Mouse (Mus musculus) kidney, postnatal 36 days (tissue): ENCODE results near the gene Inafm1.
"Not testable (repeated sequence)": the region's sequence is repeated elsewhere in the genome, so short reads cannot be mapped to it uniquely, and the experiment has no call there.

Source experiments
- DNase-seq, 2 experiments: peaks; one replicate each; pipeline ENCODE4 v3.0.0; 2021 to 2022; ENCODE audit warnings: mixed read lengths in 2 of 2

Inafm1 gene

DNA sequence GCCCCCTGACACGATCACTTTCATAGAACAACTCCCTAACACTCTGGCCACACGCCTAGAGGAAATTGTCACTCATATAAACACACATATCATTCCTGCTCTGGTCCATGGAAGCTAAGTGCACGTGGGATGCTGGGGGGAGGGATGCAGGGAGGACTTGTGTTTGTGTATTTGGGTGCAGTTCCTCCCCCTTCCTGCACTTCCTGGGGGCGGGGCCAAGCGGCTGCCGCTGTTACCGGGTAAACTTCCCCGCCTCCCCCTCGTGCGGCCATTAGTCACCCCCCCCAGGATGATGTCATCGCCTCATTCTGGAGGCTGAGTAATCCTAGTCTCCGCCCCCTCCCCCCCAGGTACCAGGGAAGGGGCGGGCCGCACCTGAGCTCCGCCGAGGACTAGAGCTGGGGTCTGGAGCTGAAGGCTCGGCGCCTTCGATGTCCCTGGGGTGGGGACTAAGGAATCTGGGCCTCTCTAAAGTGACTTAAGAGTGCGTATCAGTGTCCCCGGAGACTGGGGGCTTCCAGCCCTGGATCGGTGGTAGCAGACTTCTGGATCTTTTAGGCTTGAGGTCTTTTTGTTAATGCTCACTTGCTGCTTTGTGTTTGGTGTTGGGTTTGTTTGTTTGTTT is 23.5 kb upstream of the Inafm1 start:
- peak; percentile 92 to 94 for DNase-seq

DNA sequence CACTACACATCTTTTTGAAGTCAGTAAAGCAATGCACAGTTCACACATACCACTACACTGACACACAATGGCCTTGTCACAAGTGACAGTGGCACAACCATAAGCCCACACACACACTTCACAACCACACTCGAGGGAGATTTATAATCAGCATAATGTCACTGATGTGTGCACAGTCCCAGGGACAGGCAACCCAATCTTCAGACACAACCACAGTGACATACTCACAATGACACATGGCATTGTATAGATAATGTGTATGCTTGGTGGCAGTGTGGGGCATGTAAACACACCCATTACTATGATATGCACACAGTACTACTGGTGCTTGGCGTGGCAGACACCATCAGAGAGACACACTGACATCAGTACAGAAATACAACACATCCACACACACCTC is 22.7 kb upstream of the Inafm1 start:
- no peak for DNase-seq

GRCm38 (mm10) chr7:16295321-16295900 is 22.0 kb upstream of the Inafm1 start:
- DNase-seq, result peak; percentile 84

- peak; percentile 94 to 96 for DNase-seq
Observed at GRCm38 (mm10) chr7:16294837-16295236, 21.4 kb upstream of the Inafm1 start.

DNA sequence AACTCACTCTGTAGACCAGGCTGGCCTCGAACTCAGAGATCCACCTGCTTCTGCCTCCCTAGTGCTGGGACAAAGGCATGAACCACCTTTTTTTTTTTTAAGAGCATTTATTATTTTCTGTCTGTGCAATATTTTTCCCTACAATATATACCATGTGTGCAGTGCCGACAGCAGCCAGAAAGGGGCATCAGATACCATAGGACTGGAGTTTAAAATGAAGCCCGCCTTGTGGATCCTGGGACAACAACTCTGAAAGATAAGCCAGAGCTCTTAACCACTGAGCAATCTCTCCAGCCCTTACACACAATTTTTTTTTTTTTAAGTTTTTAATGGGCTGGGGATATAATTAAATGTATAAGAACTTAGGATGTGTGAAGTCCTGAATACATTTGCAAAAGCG is 20.9 kb upstream of the Inafm1 start:
- DNase-seq, result peak; percentile 36 to 65

- no peak for DNase-seq
Observed at GRCm38 (mm10) chr7:16287791-16288190, 14.4 kb upstream of the Inafm1 start.

GRCm38 (mm10) chr7:16287016-16287415 is 13.6 kb upstream of the Inafm1 start:
- DNase-seq, result no peak

GRCm38 (mm10) chr7:16286026-16286961 is 12.9 kb upstream of the Inafm1 start, which contains the start of gene Ccdc9:
Gene Ccdc9, minus strand, starts transcription at chr7:16286795.
- DNase-seq, result peak; percentile 100

DNA sequence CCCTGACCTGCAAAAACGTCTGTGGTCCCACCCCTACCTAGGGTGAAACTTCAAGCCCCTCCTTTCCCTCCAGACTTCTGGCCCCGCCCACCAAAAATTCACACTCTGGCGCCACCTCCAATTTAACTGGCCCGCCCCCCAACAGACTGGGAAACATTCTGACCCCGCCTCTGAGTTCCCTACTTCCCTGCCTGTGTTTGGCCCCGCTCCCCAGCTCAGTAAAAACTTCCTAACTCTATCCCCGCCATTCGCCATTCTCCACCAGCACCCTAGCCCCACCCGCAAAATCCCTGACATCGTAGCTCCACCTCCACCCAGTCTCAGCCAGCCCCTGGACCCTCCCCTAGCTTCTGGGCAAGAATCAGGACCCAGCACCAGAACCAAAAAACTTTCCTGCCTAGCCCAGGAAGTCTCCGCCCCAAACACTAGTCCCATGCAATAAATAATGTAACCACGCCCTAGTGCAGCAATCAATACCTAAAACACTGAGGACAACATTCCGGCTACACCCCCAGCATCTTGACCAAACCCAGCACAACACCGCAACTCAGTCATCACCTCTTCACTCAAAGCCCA is 12.1 kb upstream of the Inafm1 start:
- peak; percentile 86 to 87 for DNase-seq

DNA sequence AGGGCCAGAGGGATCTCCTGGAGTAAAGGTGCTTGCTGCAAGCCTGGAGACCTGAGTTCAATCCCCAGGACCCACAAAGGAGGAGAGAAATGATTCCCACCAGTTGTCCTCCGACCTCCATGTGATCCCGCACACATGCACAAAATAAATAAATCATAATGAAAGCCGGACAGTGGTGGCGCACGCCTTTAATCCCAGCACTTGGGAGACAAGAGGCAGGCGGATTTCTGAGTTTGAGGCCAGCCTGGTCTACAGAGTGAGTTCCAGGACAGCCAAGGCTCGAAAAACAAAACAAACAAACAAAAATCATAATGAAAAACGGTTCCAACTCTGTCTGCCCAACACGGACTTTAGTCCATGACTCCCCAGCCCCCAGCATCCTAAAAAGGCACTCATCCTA is 11.5 kb upstream of the Inafm1 start:
- no peak for DNase-seq

DNA sequence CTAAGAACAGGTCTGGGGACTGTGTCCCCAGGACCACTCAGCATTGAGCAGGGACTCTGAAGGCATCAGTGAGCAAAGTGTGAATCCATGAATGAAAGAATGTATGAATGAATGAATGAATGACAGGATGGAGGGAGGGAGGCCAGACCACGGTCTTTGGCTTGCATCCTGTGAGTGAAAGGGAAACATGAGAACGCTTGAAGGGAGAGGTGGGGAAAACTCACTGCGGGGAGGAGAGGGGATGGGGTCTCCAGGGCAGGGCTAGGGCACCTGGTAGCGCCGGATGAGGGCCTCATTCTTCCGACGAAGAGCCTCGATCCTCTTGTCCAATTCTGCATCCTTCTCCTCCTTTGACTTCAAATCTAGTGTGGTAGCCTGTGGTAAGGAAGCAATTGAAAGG is 10.6 kb upstream of the Inafm1 start:
- no peak for DNase-seq

- DNase-seq, result no peak
Observed at GRCm38 (mm10) chr7:16282334-16282733, 8.9 kb upstream of the Inafm1 start.

DNA sequence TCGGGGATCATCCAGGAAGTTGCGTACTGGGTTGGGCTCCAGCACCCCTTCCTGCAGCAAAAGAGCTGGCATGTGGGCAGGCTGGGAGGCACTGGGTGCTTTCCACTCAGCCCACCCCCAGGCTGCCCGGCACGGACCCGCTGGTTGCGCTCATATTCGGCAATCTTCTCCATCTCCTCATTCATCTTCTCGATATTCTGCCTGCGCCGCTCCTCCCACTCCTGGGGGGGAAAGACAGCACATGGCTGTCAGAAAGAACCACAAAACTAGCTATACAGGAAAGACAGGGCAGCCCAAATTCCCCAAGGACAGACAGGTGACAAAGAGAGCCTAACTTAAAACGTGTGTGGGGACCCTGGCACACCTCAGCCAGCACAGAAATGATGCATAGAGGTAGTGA is 7.3 kb upstream of the Inafm1 start:
- DNase-seq, result no peak

DNA sequence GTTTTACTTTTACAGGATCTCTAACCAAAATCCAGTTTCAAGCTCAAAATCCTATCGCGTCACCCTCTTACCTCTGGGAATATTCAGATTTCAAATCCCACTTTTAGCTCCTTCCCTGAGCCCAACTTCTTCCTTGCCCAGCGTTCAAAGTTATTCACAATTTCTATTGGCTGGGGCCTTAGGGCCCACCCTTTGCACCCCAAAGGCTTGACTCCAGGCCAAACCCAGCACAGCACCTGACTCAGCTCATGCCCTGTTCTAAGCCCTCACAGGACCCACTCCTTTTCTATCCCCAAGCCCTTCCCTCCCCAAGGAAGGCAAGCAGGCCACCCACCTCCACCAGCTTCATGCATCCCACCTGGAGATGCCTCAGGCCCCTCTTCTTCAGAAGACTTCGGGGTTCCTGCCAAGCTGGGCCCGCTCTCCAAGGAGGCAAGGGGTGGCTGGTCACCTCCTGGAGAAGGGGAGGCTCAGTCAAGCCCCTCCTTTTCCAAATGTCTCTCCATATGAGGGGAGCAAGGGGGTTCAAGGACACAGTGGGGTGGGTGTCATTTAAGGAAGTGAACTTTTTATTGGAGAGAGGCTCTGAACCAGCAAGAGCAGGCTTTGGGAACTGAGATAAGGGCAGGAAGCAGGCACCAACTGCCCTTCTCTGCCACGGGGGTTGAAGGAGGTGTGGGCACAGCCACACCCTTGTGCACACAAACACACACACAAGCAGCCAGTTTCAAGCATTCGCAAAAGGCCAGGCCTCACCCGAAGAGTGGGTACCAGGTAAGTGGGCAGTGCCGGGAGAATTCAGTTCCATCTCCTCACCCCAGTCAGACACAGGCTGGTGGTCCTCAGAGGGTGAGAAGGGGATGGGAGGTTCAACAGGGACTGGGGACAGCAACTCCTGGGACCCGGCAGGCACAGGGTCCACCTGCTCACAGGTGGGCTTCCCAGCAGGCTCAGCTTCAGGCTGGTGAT is 1.8 kb upstream of the Inafm1 start:
- DNase-seq, result peak in 1 of 2 experiments; percentile 25

GRCm38 (mm10) chr7:16273766-16274140 is 336 bp upstream of the Inafm1 start:
- peak; percentile 82 to 85 for DNase-seq

- DNase-seq, result peak; percentile 79 to 87
Observed at GRCm38 (mm10) chr7:16272681-16273080, 736 bp downstream of the Inafm1 start.

DNA sequence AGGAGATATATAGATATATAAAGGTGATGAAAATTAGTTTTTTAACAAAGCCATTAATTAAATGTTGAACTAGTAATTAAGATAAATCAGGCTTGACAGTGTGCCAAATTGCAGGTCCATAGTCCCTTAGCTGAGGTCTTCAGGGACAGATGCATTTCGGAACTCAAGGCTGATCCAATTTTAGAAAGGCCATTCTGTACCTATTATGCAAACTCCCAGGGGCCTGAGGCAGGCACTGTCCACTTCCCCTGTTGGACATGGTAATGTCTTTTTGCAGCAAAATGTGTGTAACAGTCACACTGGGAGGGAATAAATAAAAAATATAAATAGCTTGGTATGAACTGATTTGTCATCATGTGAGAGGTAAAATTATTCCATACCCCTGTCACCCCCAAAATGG is 2.3 kb downstream of the Inafm1 start:
- no peak for DNase-seq

DNA sequence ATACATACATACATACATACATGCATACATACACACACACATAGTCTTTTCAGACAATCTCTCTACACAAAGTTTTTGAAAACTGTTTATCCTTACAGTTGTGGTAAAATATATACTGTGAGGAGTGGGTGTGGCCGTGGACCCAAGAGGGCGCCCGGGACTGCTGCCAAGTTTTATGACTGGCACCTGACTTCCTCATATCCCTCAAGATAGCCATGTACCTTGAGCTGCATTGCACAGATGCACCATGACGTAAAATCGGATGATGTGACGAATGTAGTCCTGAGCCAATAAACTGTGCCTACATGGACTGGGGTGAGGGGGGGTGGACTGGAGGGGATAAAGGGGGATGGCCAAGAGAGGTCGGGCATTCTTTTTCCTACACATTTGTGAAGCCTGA is 6.8 kb downstream of the Inafm1 start:
- not testable (repeated sequence) for DNase-seq

DNA sequence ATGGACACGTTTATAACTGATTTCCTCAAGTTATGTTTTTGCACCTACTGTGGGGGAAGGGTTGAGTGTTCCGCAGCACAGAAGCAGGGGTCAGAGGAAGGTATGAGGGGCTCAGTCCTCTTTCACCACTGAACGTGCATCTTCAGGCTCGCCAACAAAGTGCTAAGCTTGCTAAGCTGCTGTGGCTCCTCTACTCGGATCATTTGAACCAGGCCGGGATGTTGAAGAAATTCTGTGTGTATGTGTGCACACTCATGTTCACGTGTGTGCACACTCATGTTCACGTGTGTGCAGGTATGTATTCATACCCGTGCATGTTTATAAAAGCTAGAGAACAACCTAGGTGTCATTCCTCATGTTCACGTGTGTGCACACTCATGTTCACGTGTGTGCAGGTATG is 7.6 kb downstream of the Inafm1 start:
- DNase-seq, result no peak

- DNase-seq, result no peak
Observed at GRCm38 (mm10) chr7:16263843-16264242, 9.6 kb downstream of the Inafm1 start.

- DNase-seq, result peak; percentile 85 to 95
Observed at GRCm38 (mm10) chr7:16263015-16263787, 10.2 kb downstream of the Inafm1 start.
